Mouse (Mus musculus): ENCODE data around the gene Zkscan16. TPM values are rescaled to one million over a fixed set of nuclear protein-coding genes. Genes with fewer than 3 reads are reported as not detected.

The Zkscan16 gene
- 0.16 and 0.23 TPM in 2 replicates for polyA plus RNA-seq (2014; fragmentation: Nextera tagmentation; extraction: Ambion mirVana)

- H3K4me1 ChIP-seq (ENCODE audit: control insufficient read depth in 2 of 2, insufficient read depth in 2 of 2, low read length in 2 of 2): peaks cover 0 to 3% of the 10 kb centered on the region in 2 experiments; a peak in 1 of 4 replicates
- no peak for ATAC-seq (ENCODE audit: insufficient number of reproducible peaks, insufficient read depth, low FRiP score, low read depth)
- peak within 1 kb of the TSS; percentile 61 for H3K9ac ChIP-seq (ENCODE audit: low read length)
- H3K27me3 ChIP-seq (ENCODE audit: control insufficient read depth, insufficient read depth, low read length): peaks cover 11% of the 10 kb centered on the region; the same call in 1 of the 2 replicates
- no peak within 1 kb of the TSS for H3K27ac ChIP-seq (replicated peaks in 1 of 2; ENCODE audit: control insufficient read depth in 1 of 2, insufficient read depth in 1 of 2, low read depth in 2 of 2, low read length in 2 of 2)
- peak within 1 kb of the TSS; percentile 56 to 58 for H3K4me3 ChIP-seq (ENCODE audit: control insufficient read depth in 1 of 2, insufficient read depth in 1 of 2, low read depth in 1 of 2, low read length in 2 of 2)
- WGBS: 1% methylated on average over 50 of the region's 50 CpGs
- H3K9me3 ChIP-seq (ENCODE audit: control insufficient read depth, low read length): no peaks in the 10 kb centered on the region
- no peaks in the 10 kb centered on the region for H3K36me3 ChIP-seq (ENCODE audit: control insufficient read depth, insufficient read depth, low read length)
- peak within 1 kb of the TSS; percentile 89 for H3K4me2 ChIP-seq (ENCODE audit: low read length)
Measured at GRCm38 (mm10) chr4:58943420-58944205, at the start of gene Zkscan16. Gene Zkscan16 (plus strand): TSS chr4:58943628.

DNA sequence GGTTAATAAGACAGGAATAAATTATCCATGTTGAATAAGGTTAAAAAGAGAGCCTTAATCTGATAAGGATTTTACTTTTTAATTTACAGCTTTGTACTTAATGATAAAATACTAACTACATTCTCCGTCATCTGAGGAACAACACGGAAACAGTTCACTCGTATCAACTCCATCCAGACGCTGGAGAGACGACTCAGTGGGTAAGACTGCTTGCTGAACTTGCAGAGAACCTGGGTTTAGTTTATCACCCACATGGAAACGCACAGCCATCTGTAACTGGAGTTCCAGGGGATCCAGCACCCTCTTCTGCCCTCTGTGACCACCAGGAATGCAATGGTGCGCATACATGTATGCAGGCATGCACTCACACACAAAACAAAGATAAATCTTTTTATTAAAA, 49.0 kb upstream of the Zkscan16 start:
- H3K4me3 ChIP-seq (ENCODE audit: control insufficient read depth in 1 of 2, insufficient read depth in 1 of 2, low read depth in 1 of 2, low read length in 2 of 2): no peak overlapping the region
- H3K27ac ChIP-seq (replicated peaks in 1 of 2; ENCODE audit: control insufficient read depth in 1 of 2, insufficient read depth in 1 of 2, low read depth in 2 of 2, low read length in 2 of 2): no peak overlapping the region
- peaks cover 2 to 10% of the 10 kb centered on the region in 2 experiments; a peak in 3 of 4 replicates for H3K4me1 ChIP-seq (ENCODE audit: control insufficient read depth in 2 of 2, insufficient read depth in 2 of 2, low read length in 2 of 2)
- no peaks in the 10 kb centered on the region for H3K27me3 ChIP-seq (ENCODE audit: control insufficient read depth, insufficient read depth, low read length)
- H3K9ac ChIP-seq (ENCODE audit: low read length): no peak overlapping the region
- H3K36me3 ChIP-seq (ENCODE audit: control insufficient read depth, insufficient read depth, low read length): no peaks in the 10 kb centered on the region
- 71% methylated on average over 7 of the region's 7 CpGs for WGBS
- ATAC-seq (ENCODE audit: insufficient number of reproducible peaks, insufficient read depth, low FRiP score, low read depth): no peak
- H3K4me2 ChIP-seq (ENCODE audit: low read length): no peak overlapping the region
- H3K9me3 ChIP-seq (ENCODE audit: control insufficient read depth, low read length): no peaks in the 10 kb centered on the region

DNA sequence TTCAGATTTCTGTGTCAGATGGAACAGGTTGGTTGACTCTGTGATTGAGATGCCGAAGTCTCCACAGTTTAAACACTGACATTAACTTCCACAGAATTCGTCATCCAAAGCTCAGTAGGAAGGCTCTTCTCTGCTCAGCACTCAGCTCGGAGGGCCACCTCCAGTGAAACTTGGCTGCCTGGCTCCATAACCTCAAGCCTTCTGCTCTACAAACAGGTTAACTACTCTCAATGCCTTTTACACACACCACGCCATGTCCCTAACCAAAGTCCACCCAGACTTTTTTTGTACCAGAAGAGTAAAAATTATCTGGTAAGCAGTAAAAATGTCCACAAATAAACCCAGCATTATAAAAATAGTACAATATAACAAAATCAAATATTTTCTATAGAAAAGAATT, 46.0 kb upstream of the Zkscan16 start:
- Histone ChIP-seq H3K9ac (ENCODE audit: low read length) (no peak overlapping the region), H3K27me3 (ENCODE audit: control insufficient read depth, insufficient read depth, low read length) (no peaks in the 10 kb centered on the region), H3K27ac (replicated peaks in 1 of 2; ENCODE audit: control insufficient read depth in 1 of 2, insufficient read depth in 1 of 2, low read depth in 2 of 2, low read length in 2 of 2) (no peak overlapping the region), H3K4me3 (ENCODE audit: control insufficient read depth in 1 of 2, insufficient read depth in 1 of 2, low read depth in 1 of 2, low read length in 2 of 2) (no peak overlapping the region), H3K36me3 (ENCODE audit: control insufficient read depth, insufficient read depth, low read length) (no peaks in the 10 kb centered on the region), H3K4me2 (ENCODE audit: low read length) (no peak overlapping the region), H3K9me3 (ENCODE audit: control insufficient read depth, low read length) (no peaks in the 10 kb centered on the region), H3K4me1 (ENCODE audit: control insufficient read depth in 2 of 2, insufficient read depth in 2 of 2, low read length in 2 of 2) (0 out of 4 replicates have a peak, but pooled peaks cover 0 to 4% of the 10 kb centered on the region in 2 experiments)
- 80% methylated on average over 4 of the region's 4 CpGs for WGBS
- no peak for ATAC-seq (ENCODE audit: insufficient number of reproducible peaks, insufficient read depth, low FRiP score, low read depth)

- no peak overlapping the region for H3K27ac ChIP-seq (replicated peaks in 1 of 2; ENCODE audit: control insufficient read depth in 1 of 2, insufficient read depth in 1 of 2, low read depth in 2 of 2, low read length in 2 of 2)
- no peaks in the 10 kb centered on the region for H3K36me3 ChIP-seq (ENCODE audit: control insufficient read depth, insufficient read depth, low read length)
- 0 out of 4 replicates have a peak, but pooled peaks cover 0 to 4% of the 10 kb centered on the region in 2 experiments for H3K4me1 ChIP-seq (ENCODE audit: control insufficient read depth in 2 of 2, insufficient read depth in 2 of 2, low read length in 2 of 2)
- no peak overlapping the region for H3K4me3 ChIP-seq (ENCODE audit: control insufficient read depth in 1 of 2, insufficient read depth in 1 of 2, low read depth in 1 of 2, low read length in 2 of 2)
- no peak overlapping the region for H3K9ac ChIP-seq (ENCODE audit: low read length)
- H3K27me3 ChIP-seq (ENCODE audit: control insufficient read depth, insufficient read depth, low read length): no peaks in the 10 kb centered on the region
- no peak overlapping the region for H3K4me2 ChIP-seq (ENCODE audit: low read length)
- ATAC-seq (ENCODE audit: insufficient number of reproducible peaks, insufficient read depth, low FRiP score, low read depth): no peak
- no peaks in the 10 kb centered on the region for H3K9me3 ChIP-seq (ENCODE audit: control insufficient read depth, low read length)
Measured at GRCm38 (mm10) chr4:58898318-58898717, 45.1 kb upstream of the Zkscan16 start.

DNA sequence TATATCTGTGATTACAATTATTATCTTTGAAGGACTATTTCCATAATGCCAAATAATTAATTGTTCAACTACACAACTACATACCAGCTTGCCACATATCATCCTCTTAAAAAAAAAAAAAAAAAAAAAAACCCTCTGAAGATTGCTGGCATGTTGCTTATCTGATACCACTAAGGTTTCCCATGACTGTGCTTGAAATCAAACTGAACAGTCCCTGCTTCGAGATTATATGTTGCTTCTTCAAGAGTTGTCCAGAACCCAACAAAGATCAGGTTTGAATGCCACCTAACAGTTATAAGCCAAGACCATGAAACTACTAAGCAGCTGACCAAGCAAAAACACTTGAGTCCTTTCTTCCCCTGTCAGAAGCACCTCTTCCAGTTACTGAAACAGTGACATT, 36.0 kb upstream of the Zkscan16 start:
- Histone ChIP-seq H3K4me3 (ENCODE audit: control insufficient read depth in 1 of 2, insufficient read depth in 1 of 2, low read depth in 1 of 2, low read length in 2 of 2) (no peak overlapping the region), H3K27me3 (ENCODE audit: control insufficient read depth, insufficient read depth, low read length) (no peaks in the 10 kb centered on the region), H3K9me3 (ENCODE audit: control insufficient read depth, low read length) (no peaks in the 10 kb centered on the region), H3K27ac (replicated peaks in 1 of 2; ENCODE audit: control insufficient read depth in 1 of 2, insufficient read depth in 1 of 2, low read depth in 2 of 2, low read length in 2 of 2) (no peak overlapping the region), H3K4me2 (ENCODE audit: low read length) (no peak overlapping the region), H3K9ac (ENCODE audit: low read length) (no peak overlapping the region), H3K4me1 (ENCODE audit: control insufficient read depth in 2 of 2, insufficient read depth in 2 of 2, low read length in 2 of 2) (peaks cover 2 to 7% of the 10 kb centered on the region in 2 experiments; a peak in 3 of 4 replicates), H3K36me3 (ENCODE audit: control insufficient read depth, insufficient read depth, low read length) (no peaks in the 10 kb centered on the region)
- no peak for ATAC-seq (ENCODE audit: insufficient number of reproducible peaks, insufficient read depth, low FRiP score, low read depth)
- 60% methylated on average over 1 of the region's 1 CpGs for WGBS

- Histone ChIP-seq H3K4me2 (ENCODE audit: low read length) (peak overlapping the region; percentile 81), H3K9me3 (ENCODE audit: control insufficient read depth, low read length) (no peaks in the 10 kb centered on the region), H3K4me1 (ENCODE audit: control insufficient read depth in 2 of 2, insufficient read depth in 2 of 2, low read length in 2 of 2) (peaks cover 2 to 12% of the 10 kb centered on the region in 2 experiments; a peak in 3 of 4 replicates), H3K9ac (ENCODE audit: low read length) (peak overlapping the region; percentile 96), H3K4me3 (ENCODE audit: control insufficient read depth in 1 of 2, insufficient read depth in 1 of 2, low read depth in 1 of 2, low read length in 2 of 2) (peak overlapping the region; percentile 81 to 91), H3K27ac (replicated peaks in 1 of 2; ENCODE audit: control insufficient read depth in 1 of 2, insufficient read depth in 1 of 2, low read depth in 2 of 2, low read length in 2 of 2) (peak overlapping the region; percentile 94 to 99), H3K36me3 (ENCODE audit: control insufficient read depth, insufficient read depth, low read length) (no peaks in the 10 kb centered on the region), H3K27me3 (ENCODE audit: control insufficient read depth, insufficient read depth, low read length) (no peaks in the 10 kb centered on the region)
- no peak for ATAC-seq (ENCODE audit: insufficient number of reproducible peaks, insufficient read depth, low FRiP score, low read depth)
- 38% methylated on average over 16 of the region's 16 CpGs for WGBS
Measured at GRCm38 (mm10) chr4:58910175-58911068, 33.0 kb upstream of the Zkscan16 start.

DNA sequence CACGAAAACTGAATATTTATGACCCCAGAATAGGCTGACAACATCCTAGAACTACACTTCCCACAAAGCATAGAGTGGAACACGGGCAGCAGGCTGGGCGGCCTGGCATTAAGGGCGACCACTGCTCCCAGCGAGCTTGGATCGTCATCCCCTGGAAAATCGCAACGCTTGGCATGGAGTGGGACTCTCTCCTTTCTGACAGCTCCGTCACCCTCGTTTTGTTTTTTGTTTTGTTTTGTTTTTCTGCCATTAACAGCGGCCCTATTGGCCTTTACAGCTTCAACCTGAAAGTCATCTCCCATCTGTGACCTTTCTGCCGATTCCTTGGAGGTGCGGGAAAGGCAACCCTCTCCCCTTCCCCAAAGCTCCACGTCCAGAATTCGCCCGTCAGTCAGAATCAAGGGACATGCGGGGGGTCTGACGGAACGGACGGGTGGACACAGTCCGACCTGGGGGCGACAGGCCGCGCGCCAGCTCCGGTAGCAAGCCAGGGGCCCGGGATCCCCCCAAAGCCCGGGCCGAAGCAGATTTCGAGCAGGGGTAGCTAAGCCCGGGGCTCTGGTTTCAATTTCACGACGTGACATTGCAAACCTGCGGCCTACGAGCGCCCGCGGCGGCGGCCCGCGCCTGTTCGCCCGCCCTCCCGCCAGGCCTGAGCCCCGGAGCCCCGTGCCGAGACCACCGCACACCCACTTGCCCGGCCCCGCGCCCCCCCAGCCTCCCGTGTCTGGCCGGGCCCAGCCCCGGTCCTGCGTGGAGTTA, 32.2 kb upstream of the Zkscan16 start:
- under 1% methylated on average over 49 of the region's 56 CpGs for WGBS
- Histone ChIP-seq H3K27ac (replicated peaks in 1 of 2; ENCODE audit: control insufficient read depth in 1 of 2, insufficient read depth in 1 of 2, low read depth in 2 of 2, low read length in 2 of 2) (peak overlapping the region; percentile 94 to 99), H3K4me1 (ENCODE audit: control insufficient read depth in 2 of 2, insufficient read depth in 2 of 2, low read length in 2 of 2) (peaks cover 2 to 12% of the 10 kb centered on the region in 2 experiments; a peak in 3 of 4 replicates), H3K4me3 (ENCODE audit: control insufficient read depth in 1 of 2, insufficient read depth in 1 of 2, low read depth in 1 of 2, low read length in 2 of 2) (peak overlapping the region; percentile 81 to 91), H3K9ac (ENCODE audit: low read length) (peak overlapping the region; percentile 96), H3K36me3 (ENCODE audit: control insufficient read depth, insufficient read depth, low read length) (no peaks in the 10 kb centered on the region), H3K4me2 (ENCODE audit: low read length) (peak overlapping the region; percentile 81), H3K27me3 (ENCODE audit: control insufficient read depth, insufficient read depth, low read length) (no peaks in the 10 kb centered on the region), H3K9me3 (ENCODE audit: control insufficient read depth, low read length) (no peaks in the 10 kb centered on the region)
- peak; percentile 40 for ATAC-seq (ENCODE audit: insufficient number of reproducible peaks, insufficient read depth, low FRiP score, low read depth)
